Mouse (Mus musculus): ENCODE results near the gene Plaa. TPM values are rescaled to one million over a fixed set of nuclear protein-coding genes. Genes with fewer than 3 reads are reported as not detected.
A peak's percentile ranks its signal among the peaks of the same experiment; 100 is the strongest.

Gene Plaa
- total RNA-seq, 2 experiments from 2014 or later, result 55.1 to 56.6 TPM

DNA sequence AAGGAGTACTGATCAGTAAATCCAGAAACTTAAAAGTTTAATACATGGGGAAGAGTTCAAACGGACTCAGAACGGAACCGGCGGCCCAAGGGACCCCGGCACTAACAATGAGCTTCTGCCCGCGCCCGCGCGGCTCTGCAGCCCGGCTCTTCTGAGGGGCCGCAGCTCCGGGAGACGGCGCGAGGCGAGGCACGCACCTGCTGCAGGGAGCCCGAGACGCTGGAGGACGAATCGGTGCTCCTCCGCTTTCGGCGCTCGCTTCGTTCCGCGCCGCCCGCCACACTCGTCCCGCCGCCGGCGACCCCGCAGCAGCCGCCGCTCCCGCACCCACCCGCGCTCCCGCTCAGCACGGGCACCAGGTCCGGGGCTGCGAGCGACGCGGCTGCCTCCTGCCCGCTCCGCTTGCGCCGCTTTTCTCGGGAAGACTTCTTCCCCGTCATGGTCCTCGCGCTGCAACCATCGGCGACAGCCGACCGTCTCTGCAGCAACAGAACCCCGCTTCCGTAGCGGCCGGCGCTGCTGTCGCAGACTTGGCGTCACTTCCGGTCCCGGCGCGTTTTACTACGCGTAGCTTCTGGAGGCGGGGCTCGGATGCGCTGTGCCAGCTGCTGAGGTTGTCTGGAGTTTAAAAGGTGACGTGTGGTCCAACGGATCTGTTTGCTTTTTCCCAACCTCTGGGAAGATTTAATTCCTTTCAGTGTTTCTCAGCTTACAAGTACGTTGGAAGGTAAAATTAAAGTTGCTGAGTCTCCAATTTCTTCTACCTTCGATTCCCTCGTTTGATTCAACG is 46.6 kb downstream of the Plaa start, which contains the start of the genes Gm10306 and Caap1:
TSS of gene Gm10306 (plus strand) at position 282 of the 790 bp plus-strand sequence.
TSS of gene Caap1 (minus strand) at position 532 of the 790 bp plus-strand sequence.
- DNase-seq, result peak; percentile 98

DNA sequence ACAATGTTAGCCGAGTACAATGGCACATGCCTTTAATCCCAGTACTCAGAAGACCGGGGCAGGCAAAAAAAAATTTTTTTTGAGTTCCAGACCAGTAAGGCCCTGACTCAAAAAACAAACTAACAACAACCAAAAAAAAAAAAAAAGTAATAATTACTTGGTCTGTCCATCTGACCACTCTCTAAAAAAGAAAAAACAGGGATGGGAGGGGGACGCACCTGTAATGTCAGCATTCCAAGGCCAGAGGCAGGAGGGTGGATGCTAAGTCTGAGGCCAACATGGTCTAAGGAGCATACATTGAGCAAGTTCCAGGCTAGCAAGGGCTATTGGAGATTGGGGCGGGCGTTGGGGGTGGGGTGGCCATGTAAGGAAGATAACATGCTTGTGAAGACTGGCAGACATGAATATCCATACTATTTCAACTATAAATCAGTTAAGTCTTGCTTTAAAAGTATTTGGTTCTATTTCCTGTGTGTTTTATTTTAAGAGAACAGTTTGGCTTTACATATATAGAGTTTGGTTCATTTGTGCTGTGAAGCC is 48.0 kb downstream of the Plaa start:
- no peak for DNase-seq

DNA sequence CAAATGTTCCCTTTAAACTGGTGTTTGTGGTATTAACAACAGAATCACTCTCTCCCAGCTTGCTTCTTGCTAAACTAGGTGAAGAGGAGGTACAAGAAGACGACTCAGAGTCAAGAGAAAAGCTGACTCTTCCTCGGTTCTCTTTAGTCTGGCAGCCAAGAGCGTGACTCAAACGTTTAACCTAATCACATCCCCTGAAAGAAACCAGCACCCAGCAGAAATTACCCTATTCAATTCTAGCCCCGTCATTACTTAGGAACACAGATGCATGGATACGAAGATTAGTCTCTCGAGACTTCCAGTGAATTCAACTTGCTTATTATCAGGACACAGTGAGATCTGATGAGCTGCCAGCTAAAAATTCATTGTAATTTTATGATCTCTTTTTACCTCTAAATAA is 58.7 kb downstream of the Plaa start:
- no peak for DNase-seq

DNA sequence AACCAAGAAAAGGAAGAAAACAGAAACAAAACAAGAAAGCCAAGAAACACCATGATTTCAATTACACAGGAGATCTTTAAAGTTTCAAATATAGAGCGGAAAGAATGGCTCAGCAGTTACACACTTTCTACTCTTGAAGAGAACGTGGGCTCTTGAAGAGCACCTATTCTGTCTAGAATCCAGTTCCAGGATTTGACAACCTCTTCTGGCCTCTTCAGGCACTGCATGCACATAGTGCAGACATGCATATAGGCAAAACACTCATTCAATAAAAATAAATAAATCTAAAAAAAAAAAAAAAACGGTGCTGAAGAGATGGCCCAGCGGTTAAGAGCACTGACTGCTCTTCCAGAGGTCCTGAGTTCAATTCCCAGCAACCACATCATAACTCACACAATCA is 60.0 kb downstream of the Plaa start:
- no peak for DNase-seq

DNA sequence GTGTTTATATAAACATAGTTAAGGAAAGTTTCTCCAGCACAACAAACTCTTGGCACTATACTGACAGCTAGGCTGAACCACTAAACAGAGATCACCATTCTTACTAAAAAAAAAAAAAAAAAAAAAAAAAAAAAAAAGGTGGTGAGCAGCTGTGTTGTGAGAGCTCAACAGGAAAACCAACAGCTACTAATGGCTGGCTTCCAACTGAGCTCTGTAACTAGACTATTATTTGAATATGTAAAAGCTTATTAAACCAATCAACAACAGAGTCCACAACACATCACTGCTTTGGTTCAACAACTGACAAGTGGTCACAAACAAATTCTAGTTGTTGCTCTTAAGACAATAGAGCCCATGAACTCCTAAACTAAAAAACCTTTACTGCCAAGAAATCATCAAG is 69.8 kb downstream of the Plaa start:
- DNase-seq, result no peak

DNA sequence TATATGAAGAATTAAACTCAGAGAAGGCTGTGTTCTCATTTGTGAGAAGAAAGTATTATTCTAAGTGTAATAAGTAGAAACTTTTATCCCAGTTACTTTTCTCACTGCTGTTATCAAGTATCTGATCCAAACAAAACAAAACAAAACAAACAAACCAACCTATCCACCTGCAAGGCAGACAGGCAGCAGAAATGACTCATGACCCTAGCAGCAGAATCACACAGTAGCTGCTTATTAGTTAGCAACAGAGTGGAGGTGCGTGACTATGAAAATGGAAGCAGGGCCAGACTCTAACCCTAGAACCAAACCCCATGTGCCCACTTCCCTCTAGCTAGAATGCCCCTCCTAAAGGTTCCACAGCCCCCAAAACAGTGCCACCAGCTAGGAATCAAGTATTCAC is 73.6 kb downstream of the Plaa start:
- DNase-seq, result no peak

DNA sequence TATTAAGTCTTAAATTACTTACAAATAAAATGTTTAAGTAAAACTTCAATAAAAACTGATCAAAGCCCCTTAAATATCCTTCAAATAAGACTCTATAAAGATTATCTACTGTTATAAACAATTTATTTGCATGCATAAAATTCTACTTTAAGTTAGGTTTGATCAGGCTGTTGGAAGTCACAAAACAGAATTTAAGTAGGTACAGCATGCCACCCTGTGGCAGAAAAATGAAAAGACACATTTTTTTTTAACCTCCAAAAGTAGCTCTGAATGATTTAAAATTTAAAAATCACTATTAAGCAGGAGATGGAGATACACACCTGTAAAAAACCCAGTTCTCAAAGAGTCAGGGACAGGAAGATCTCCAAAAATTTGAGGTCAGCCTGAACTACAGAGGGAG is 79.7 kb downstream of the Plaa start:
- no peak for DNase-seq

DNA sequence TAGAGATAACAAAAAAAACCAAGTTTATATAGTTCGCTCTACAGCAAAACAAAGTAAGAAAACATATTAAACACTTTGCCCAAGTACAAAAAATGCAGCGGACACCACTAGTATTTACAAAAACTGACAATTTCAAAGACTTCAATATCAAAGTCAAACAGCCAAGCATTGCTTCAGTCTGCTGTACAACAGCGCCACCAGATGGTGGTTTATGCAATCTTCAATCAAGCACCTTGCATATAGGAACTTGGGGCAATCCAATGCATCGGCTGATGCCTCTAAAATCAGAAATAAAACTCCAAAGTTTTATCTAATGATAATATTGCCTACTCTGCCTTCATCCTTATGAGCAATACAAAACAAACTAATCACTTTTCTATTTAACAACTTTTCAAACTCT is 85.4 kb downstream of the Plaa start:
- peak; percentile 79 for DNase-seq

Other genes with a start within 250 kb of the Plaa start
- gene Gm10306, start 46.7 kb downstream of the Plaa start, total RNA-seq (2021), result not detected
- 1 to 10 TPM; 8.9 to 9.4 TPM for gene Caap1, start 46.4 kb downstream of the Plaa start, total RNA-seq (2021)
- gene Ift74, start 11.2 kb upstream of the Plaa start, total RNA-seq (2021), result 10 to 100 TPM; 15.0 to 16.2 TPM
- gene Lrrc19, start 46.9 kb upstream of the Plaa start, total RNA-seq (2021), result not detected
- gene Tek, start 136.0 kb upstream of the Plaa start, total RNA-seq (2021), result 10 to 100 TPM; 38.7 to 44.0 TPM

Measured in adrenal gland, postnatal 10 days (tissue).